Mouse (Mus musculus): ENCODE measurements around the gene Fgd1. TPM values are rescaled to one million over a fixed set of nuclear protein-coding genes. Genes with fewer than 3 reads are reported as not detected.

The Fgd1 gene
- total and polyA plus RNA-seq, 3 experiments, result not detected

DNA sequence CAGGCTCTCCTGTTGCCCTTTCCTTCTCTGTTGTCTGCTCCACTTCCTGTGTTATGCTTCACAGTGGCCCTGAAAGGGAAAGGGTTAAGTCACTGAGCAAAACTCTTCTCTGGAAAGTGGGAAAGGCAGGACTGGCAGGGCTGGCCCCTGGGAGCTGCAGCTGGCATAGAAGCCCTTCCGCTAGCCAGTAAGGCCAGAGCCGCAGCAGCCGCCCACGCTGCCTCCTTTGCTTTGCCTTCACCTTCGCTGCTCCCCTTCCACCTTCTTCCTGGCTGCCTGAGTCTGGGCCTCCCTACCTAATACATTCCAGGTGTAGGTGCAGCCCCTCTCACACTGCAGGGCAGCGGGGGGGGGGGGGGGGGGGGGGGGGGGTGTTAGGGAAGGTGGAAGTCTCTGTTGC is 8.5 kb downstream of the Fgd1 start:
- ATAC-seq (ENCODE audit: extremely low read depth, insufficient number of reproducible peaks, low FRiP score, poor library complexity, severe bottlenecking) (no peak), DNase-seq (ENCODE audit: low spot score) (no peak)
- H3K9me3 ChIP-seq (replicated peaks), result no peaks in the 10 kb centered on the region
- no peaks in the 10 kb centered on the region for H3K4me1 ChIP-seq (ENCODE audit: insufficient read depth, low read depth, low read length)
- H3K27me3 ChIP-seq (ENCODE audit: insufficient read depth, low read length), result peaks cover 8% of the 10 kb centered on the region; the same call in 1 of the 2 replicates
- no peaks in the 10 kb centered on the region for H3K36me3 ChIP-seq (replicated peaks)
- no peak for TF ChIP-seq POLR2AphosphoS5 (IDR thresholded peaks at IDR 0.05; ENCODE audit: insufficient replicate concordance, low read depth, low read length)
- no peak for TF ChIP-seq CTCF (IDR thresholded peaks at IDR 0.05; ENCODE audit: low read depth, low read length)
- no peak for TF ChIP-seq GATA2 (IDR thresholded peaks at IDR 0.05; ENCODE audit: borderline replicate concordance, low read depth, low read length)
- no peak for TF ChIP-seq TAL1 (conservative IDR thresholded peaks at IDR 0.05; ENCODE audit: low read depth, low read length)
- no peak for TF ChIP-seq GATA1 (IDR thresholded peaks at IDR 0.05; ENCODE audit: borderline replicate concordance, low read length)
- H3K4me3 ChIP-seq (ENCODE audit: low read depth, low read length), result no peak overlapping the region

DNA sequence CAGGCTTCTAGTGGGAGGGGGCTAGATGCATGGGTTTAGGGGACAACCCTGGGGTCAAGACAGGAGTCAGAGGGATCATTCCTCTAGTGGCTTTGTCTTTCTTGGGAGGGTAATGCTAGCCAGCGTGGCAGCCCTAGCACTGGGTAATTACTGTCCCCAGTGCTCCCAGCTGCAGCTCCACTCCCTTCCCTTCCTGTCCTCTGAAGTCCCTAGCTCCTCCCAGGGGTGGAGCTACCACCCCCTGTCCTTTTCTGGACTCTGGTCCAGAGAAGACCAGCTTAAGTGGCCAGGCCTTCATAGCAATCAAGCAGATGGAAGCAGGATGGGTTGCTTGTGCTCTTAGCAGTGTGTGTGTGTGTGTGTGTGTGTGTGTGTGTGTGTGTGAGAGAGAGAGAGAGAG is 9.6 kb downstream of the Fgd1 start:
- Histone ChIP-seq H3K27me3 (ENCODE audit: insufficient read depth, low read length) (0 out of 2 replicates have a peak, but pooled peaks cover 5% of the 10 kb centered on the region), H3K4me3 (ENCODE audit: low read depth, low read length) (no peak overlapping the region), H3K36me3 (replicated peaks) (no peaks in the 10 kb centered on the region), H3K4me1 (ENCODE audit: insufficient read depth, low read depth, low read length) (no peaks in the 10 kb centered on the region), H3K9me3 (replicated peaks) (no peaks in the 10 kb centered on the region)
- ATAC-seq (ENCODE audit: extremely low read depth, insufficient number of reproducible peaks, low FRiP score, poor library complexity, severe bottlenecking) (no peak), DNase-seq (ENCODE audit: low spot score) (no peak)
- TF ChIP-seq POLR2AphosphoS5 (IDR thresholded peaks at IDR 0.05; ENCODE audit: insufficient replicate concordance, low read depth, low read length) (no peak), GATA2 (IDR thresholded peaks at IDR 0.05; ENCODE audit: borderline replicate concordance, low read depth, low read length) (no peak), GATA1 (IDR thresholded peaks at IDR 0.05; ENCODE audit: borderline replicate concordance, low read length) (no peak), TAL1 (conservative IDR thresholded peaks at IDR 0.05; ENCODE audit: low read depth, low read length) (no peak), CTCF (IDR thresholded peaks at IDR 0.05; ENCODE audit: low read depth, low read length) (no peak)

DNA sequence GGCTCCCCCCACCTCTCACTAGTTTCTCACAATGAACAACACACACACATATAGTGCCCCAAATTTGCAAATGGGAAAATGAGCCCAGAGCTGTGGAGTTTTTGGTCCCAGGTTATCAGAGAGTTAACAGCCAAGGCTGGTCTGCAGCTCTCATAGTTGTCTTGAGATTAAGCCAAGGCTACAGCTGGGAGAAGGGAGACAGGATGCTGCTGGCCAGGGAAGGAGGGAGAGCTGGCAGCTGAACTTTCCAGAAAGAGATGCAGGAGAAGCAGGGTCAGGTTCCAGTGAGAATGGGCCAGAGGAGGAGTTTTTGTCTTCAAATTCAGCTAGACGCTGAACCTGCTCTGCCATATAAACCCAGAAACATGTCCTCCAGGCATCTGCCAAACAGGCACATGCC is 13.4 kb downstream of the Fgd1 start:
- no peak for TF ChIP-seq CTCF (IDR thresholded peaks at IDR 0.05; ENCODE audit: low read depth, low read length)
- no peak for TF ChIP-seq TAL1 (conservative IDR thresholded peaks at IDR 0.05; ENCODE audit: low read depth, low read length)
- TF ChIP-seq GATA2 (IDR thresholded peaks at IDR 0.05; ENCODE audit: borderline replicate concordance, low read depth, low read length), result no peak
- TF ChIP-seq GATA1 (IDR thresholded peaks at IDR 0.05; ENCODE audit: borderline replicate concordance, low read length), result no peak
- no peak for ATAC-seq (ENCODE audit: extremely low read depth, insufficient number of reproducible peaks, low FRiP score, poor library complexity, severe bottlenecking)
- H3K9me3 ChIP-seq (replicated peaks), result no peaks in the 10 kb centered on the region

DNA sequence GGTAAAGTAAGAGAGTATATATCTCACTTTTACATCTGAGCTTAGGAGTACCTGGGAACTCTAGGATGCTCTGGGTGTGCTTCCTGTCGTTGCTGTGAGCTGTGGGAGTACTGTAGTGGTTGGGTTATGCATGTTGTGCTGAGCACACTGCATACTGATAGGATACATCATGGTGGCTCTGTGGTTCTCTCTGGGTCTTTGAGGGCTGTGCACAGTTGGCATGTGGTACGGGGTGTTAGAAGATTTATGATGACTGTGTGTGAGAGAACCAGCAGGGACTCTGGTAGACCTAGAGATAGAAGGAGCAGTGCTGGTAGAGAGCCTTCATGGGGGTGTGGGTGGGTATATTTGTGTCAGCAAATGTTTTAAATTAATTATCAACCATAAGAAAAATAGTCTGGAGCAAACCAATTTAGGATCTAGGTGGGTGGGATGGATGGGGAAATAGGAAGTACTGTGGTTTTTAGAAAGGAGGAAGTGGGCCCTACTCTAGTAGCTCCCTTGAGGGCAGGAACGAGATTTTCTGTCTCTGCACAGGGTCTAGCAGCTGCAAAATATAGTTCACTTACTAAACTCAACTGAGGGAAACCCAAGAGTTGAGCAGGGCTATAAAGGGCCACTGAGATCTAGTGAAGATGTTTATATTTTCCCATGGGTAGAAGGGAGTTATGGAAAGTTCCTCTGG is 15.8 kb downstream of the Fgd1 start:
- no peak for ATAC-seq (ENCODE audit: extremely low read depth, insufficient number of reproducible peaks, low FRiP score, poor library complexity, severe bottlenecking)
- no peaks in the 10 kb centered on the region for H3K9me3 ChIP-seq (replicated peaks)
- 0 out of 2 replicates have a peak, but pooled peaks cover 4% of the 10 kb centered on the region for H3K27me3 ChIP-seq (ENCODE audit: insufficient read depth, low read length)
- H3K36me3 ChIP-seq (replicated peaks), result no peaks in the 10 kb centered on the region
- TF ChIP-seq GATA1 (IDR thresholded peaks at IDR 0.05; ENCODE audit: borderline replicate concordance, low read length), result no peak
- TF ChIP-seq CTCF (IDR thresholded peaks at IDR 0.05; ENCODE audit: low read depth, low read length), result no peak
- no peak for TF ChIP-seq GATA2 (IDR thresholded peaks at IDR 0.05; ENCODE audit: borderline replicate concordance, low read depth, low read length)
- TF ChIP-seq POLR2AphosphoS5 (IDR thresholded peaks at IDR 0.05; ENCODE audit: insufficient replicate concordance, low read depth, low read length), result no peak
- no peak for TF ChIP-seq TAL1 (conservative IDR thresholded peaks at IDR 0.05; ENCODE audit: low read depth, low read length)
- no peak for DNase-seq (ENCODE audit: low spot score)
- peaks cover 3% of the 10 kb centered on the region; the same call in 1 of the 2 replicates for H3K4me1 ChIP-seq (ENCODE audit: insufficient read depth, low read depth, low read length)
- H3K4me3 ChIP-seq (ENCODE audit: low read depth, low read length), result no peak overlapping the region

More for the DNA sequence above, 13.4 kb downstream of the Fgd1 start:
- H3K36me3 ChIP-seq (replicated peaks), result no peaks in the 10 kb centered on the region
- no peak overlapping the region for H3K4me3 ChIP-seq (ENCODE audit: low read depth, low read length)
- no peak for DNase-seq (ENCODE audit: low spot score)
- H3K4me1 ChIP-seq (ENCODE audit: insufficient read depth, low read depth, low read length), result no peaks in the 10 kb centered on the region
- 0 out of 2 replicates have a peak, but pooled peaks cover 4% of the 10 kb centered on the region for H3K27me3 ChIP-seq (ENCODE audit: insufficient read depth, low read length)

DNA sequence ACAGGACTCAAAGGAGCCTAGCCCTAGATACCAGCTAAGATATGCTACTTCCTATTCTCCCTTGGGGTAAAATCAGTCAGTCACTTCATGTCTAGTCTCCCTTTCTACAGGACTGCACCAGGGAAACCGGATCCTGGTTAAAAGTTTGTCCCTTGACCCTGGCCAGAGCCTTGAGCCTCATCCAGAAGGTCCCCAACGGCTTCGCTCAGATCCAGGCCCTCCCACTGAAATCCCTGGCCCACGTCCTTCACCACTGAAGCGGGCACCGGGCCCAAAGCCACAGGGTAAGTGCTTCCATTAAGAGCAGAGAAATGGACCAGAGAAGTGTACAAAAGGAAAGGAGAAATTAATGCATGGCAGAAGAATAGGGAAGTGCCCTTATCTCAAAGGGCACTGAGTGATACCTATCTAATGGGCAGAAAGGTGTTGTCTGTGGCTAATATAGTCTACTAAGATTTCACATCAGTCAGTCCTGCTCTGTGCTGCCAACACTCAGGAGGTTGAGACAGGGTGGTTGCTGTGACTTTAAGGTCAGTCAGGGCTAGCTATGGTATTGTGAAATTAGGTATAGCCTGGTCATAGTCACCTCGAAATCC is 20.2 kb downstream of the Fgd1 start:
- Histone ChIP-seq H3K4me3 (ENCODE audit: low read depth, low read length) (no peak overlapping the region), H3K27me3 (ENCODE audit: insufficient read depth, low read length) (no peaks in the 10 kb centered on the region), H3K9me3 (replicated peaks) (no peaks in the 10 kb centered on the region), H3K4me1 (ENCODE audit: insufficient read depth, low read depth, low read length) (peaks cover 3% of the 10 kb centered on the region; the same call in 1 of the 2 replicates), H3K36me3 (replicated peaks) (no peaks in the 10 kb centered on the region)
- no peak for TF ChIP-seq TAL1 (conservative IDR thresholded peaks at IDR 0.05; ENCODE audit: low read depth, low read length)
- DNase-seq (ENCODE audit: low spot score) (no peak), ATAC-seq (ENCODE audit: extremely low read depth, insufficient number of reproducible peaks, low FRiP score, poor library complexity, severe bottlenecking) (no peak)

DNA sequence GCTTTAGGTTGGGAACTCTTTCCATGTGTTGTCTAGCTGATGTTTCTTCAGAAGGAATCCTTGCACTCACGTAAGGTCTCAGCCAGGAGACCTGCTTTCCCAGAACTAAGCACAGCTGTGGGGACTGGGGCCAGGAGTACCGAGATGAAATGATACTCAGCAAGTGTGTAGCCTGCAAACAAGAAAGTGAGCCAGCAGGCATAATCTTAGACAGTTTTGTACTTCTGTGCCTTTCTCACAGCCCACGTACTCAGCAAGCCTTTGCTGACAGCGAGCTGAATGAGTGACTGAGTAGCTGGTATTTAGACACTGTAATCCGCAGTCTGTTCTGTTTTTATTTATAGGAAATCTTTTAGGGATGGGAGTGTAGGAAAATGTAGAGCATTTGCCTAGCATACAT is 21.9 kb downstream of the Fgd1 start:
- DNase-seq (ENCODE audit: low spot score) (no peak), ATAC-seq (ENCODE audit: extremely low read depth, insufficient number of reproducible peaks, low FRiP score, poor library complexity, severe bottlenecking) (no peak)
- no peaks in the 10 kb centered on the region for H3K36me3 ChIP-seq (replicated peaks)
- H3K4me1 ChIP-seq (ENCODE audit: insufficient read depth, low read depth, low read length), result peaks cover 3% of the 10 kb centered on the region; the same call in 1 of the 2 replicates
- H3K27me3 ChIP-seq (ENCODE audit: insufficient read depth, low read length), result no peaks in the 10 kb centered on the region
- H3K9me3 ChIP-seq (replicated peaks), result no peaks in the 10 kb centered on the region
- no peak overlapping the region for H3K4me3 ChIP-seq (ENCODE audit: low read depth, low read length)
- TF ChIP-seq TAL1 (conservative IDR thresholded peaks at IDR 0.05; ENCODE audit: low read depth, low read length), result no peak
- no peak for TF ChIP-seq POLR2AphosphoS5 (IDR thresholded peaks at IDR 0.05; ENCODE audit: insufficient replicate concordance, low read depth, low read length)
- no peak for TF ChIP-seq GATA1 (IDR thresholded peaks at IDR 0.05; ENCODE audit: borderline replicate concordance, low read length)
- no peak for TF ChIP-seq CTCF (IDR thresholded peaks at IDR 0.05; ENCODE audit: low read depth, low read length)
- no peak for TF ChIP-seq GATA2 (IDR thresholded peaks at IDR 0.05; ENCODE audit: borderline replicate concordance, low read depth, low read length)
